Mouse (Mus musculus) hindbrain, embryonic 10.5 days (tissue): Measurements from ENCODE around the gene Olfr1441. TPM values are rescaled to one million over a fixed set of nuclear protein-coding genes. Genes with fewer than 3 reads are reported as not detected.
A peak's percentile ranks its signal among the peaks of the same experiment; 100 is the strongest.

Source experiments
- DNase-seq: peaks from one replicate; pipeline ENCODE4 v3.0.0-alpha.2; 2017; ENCODE audit warnings: low spot score
- H3K27ac ChIP-seq: fragments of 300-500 bp; sonication (generic); 2 replicates; pipeline ENCODE4 v1.5.1; 2016; ENCODE audit warnings: mild to moderate bottlenecking, moderate library complexity
- H3K27me3 ChIP-seq: fragments of 300-500 bp; sonication (generic); 2 replicates; pipeline ENCODE4 v1.6.1; 2016; ENCODE audit warnings: mild to moderate bottlenecking; ENCODE audit not compliant: poor library complexity, insufficient read depth, severe bottlenecking
- H3K36me3 ChIP-seq: fragments of 300-500 bp; sonication (generic); 2 replicates; pipeline ENCODE4 v1.6.1; 2016; ENCODE audit warnings: mild to moderate bottlenecking, moderate library complexity
- H3K4me1 ChIP-seq: fragments of 300-500 bp; sonication (generic); replicated peaks from 2 replicates; pipeline ENCODE4 v1.6.1; 2016; ENCODE audit warnings: mild to moderate bottlenecking
- H3K4me3 ChIP-seq: fragments of 300-500 bp; sonication (generic); 2 replicates; pipeline ENCODE4 v1.5.1; 2016; ENCODE audit warnings: mild to moderate bottlenecking, moderate library complexity
- H3K9me3 ChIP-seq: fragments of 300-500 bp; sonication (generic); 2 replicates; pipeline ENCODE4 v1.6.1; 2016; ENCODE audit warnings: mild to moderate bottlenecking, moderate library complexity
- WGBS: fragments of 180-500 bp; shearing (Covaris S2); methylation state at CpG from one replicate; pipeline ENCODE4 v1.1.7; 2016; 5-methylcytosine and 5-hydroxymethylcytosine counted together
- polyA plus RNA-seq: library from polyadenylated mRNA; unstranded; fragments of >200 nt; fragmentation: Nextera tagmentation; extraction: Ambion mirVana; gene quantifications from 2 replicates; pipeline ENCODE4 v1.2.1, GENCODE M21; 2016

The Olfr1441 gene
- not detected in 2 replicates for polyA plus RNA-seq

GRCm38 (mm10) chr19:12417361-12417760, at the start of gene Olfr1441:
Gene Olfr1441 (plus strand): TSS chr19:12417433.
- DNase-seq: no peak

GRCm38 (mm10) chr19:12373004-12373403, 44.2 kb upstream of the Olfr1441 start:
- Histone ChIP-seq H3K9me3 (no peaks in the 10 kb centered on the region), H3K4me1 (no peaks in the 10 kb centered on the region), H3K27me3 (no peaks in the 10 kb centered on the region), H3K36me3 (no peaks in the 10 kb centered on the region), H3K4me3 (no peak overlapping the region), H3K27ac (no peak overlapping the region)
- no peak for DNase-seq
- 84% methylated on average over 3 of the region's 3 CpGs for WGBS

More at GRCm38 (mm10) chr19:12417361-12417760, at the start of gene Olfr1441:
- Histone ChIP-seq H3K4me3 (no peak within 1 kb of the TSS), H3K4me1 (no peaks in the 10 kb centered on the region), H3K9me3 (no peaks in the 10 kb centered on the region), H3K27ac (no peak within 1 kb of the TSS), H3K27me3 (no peaks in the 10 kb centered on the region), H3K36me3 (no peaks in the 10 kb centered on the region)

- Histone ChIP-seq H3K4me1 (no peaks in the 10 kb centered on the region), H3K9me3 (no peaks in the 10 kb centered on the region), H3K27ac (no peak overlapping the region), H3K4me3 (no peak overlapping the region), H3K27me3 (no peaks in the 10 kb centered on the region), H3K36me3 (no peaks in the 10 kb centered on the region)
- DNase-seq: no peak
- WGBS: 77% methylated on average over 2 of the region's 2 CpGs
These were observed 42.7 kb upstream of the Olfr1441 start for GRCm38 (mm10) chr19:12374465-12375025.

GRCm38 (mm10) chr19:12386979-12387378, 30.3 kb upstream of the Olfr1441 start, which contains the start of gene Olfr1440:
Gene Olfr1440 (plus strand): TSS chr19:12387279.
- H3K27ac ChIP-seq: no peak within 1 kb of the TSS
- no peak within 1 kb of the TSS for H3K4me3 ChIP-seq
- no peaks in the 10 kb centered on the region for H3K4me1 ChIP-seq
- DNase-seq: no peak
- WGBS: 89% methylated on average over 2 of the region's 2 CpGs
- no peaks in the 10 kb centered on the region for H3K27me3 ChIP-seq
- no peaks in the 10 kb centered on the region for H3K9me3 ChIP-seq
- H3K36me3 ChIP-seq: no peaks in the 10 kb centered on the region

- H3K4me1 ChIP-seq: no peaks in the 10 kb centered on the region
- no peaks in the 10 kb centered on the region for H3K36me3 ChIP-seq
- no peaks in the 10 kb centered on the region for H3K9me3 ChIP-seq
These were observed 3.5 kb upstream of the Olfr1441 start for GRCm38 (mm10) chr19:12413737-12414136.

GRCm38 (mm10) chr19:12418312-12418711, 1.1 kb downstream of the Olfr1441 start:
- H3K9me3 ChIP-seq: no peaks in the 10 kb centered on the region
- H3K4me1 ChIP-seq: no peaks in the 10 kb centered on the region
- DNase-seq: no peak
- H3K27ac ChIP-seq: no peak overlapping the region
- H3K27me3 ChIP-seq: no peaks in the 10 kb centered on the region
- WGBS: 89% methylated on average over 3 of the region's 3 CpGs
- no peak overlapping the region for H3K4me3 ChIP-seq
- no peaks in the 10 kb centered on the region for H3K36me3 ChIP-seq

More at GRCm38 (mm10) chr19:12413737-12414136, 3.5 kb upstream of the Olfr1441 start:
- Histone ChIP-seq H3K27me3 (no peaks in the 10 kb centered on the region), H3K27ac (no peak overlapping the region), H3K4me3 (no peak overlapping the region)
- no peak for DNase-seq

- 81% methylated on average over 6 of the region's 6 CpGs for WGBS
- no peaks in the 10 kb centered on the region for H3K9me3 ChIP-seq
- no peak overlapping the region for H3K27ac ChIP-seq
- DNase-seq: no peak
- H3K4me1 ChIP-seq: no peaks in the 10 kb centered on the region
- H3K4me3 ChIP-seq: no peak overlapping the region
- no peaks in the 10 kb centered on the region for H3K27me3 ChIP-seq
- no peaks in the 10 kb centered on the region for H3K36me3 ChIP-seq
These were observed 3.3 kb downstream of the Olfr1441 start for GRCm38 (mm10) chr19:12420555-12420954.

GRCm38 (mm10) chr19:12421680-12422079, 4.4 kb downstream of the Olfr1441 start:
- DNase-seq: no peak
- H3K36me3 ChIP-seq: no peaks in the 10 kb centered on the region
- 71% methylated on average over 1 of the region's 1 CpGs for WGBS
- no peak overlapping the region for H3K27ac ChIP-seq
- H3K9me3 ChIP-seq: no peaks in the 10 kb centered on the region
- no peak overlapping the region for H3K4me3 ChIP-seq
- no peaks in the 10 kb centered on the region for H3K27me3 ChIP-seq
- no peaks in the 10 kb centered on the region for H3K4me1 ChIP-seq

- no peak overlapping the region for H3K27ac ChIP-seq
- WGBS: 94% methylated on average over 5 of the region's 5 CpGs
- H3K27me3 ChIP-seq: no peaks in the 10 kb centered on the region
- no peaks in the 10 kb centered on the region for H3K4me1 ChIP-seq
- no peaks in the 10 kb centered on the region for H3K9me3 ChIP-seq
- H3K4me3 ChIP-seq: no peak overlapping the region
- DNase-seq: no peak
- H3K36me3 ChIP-seq: no peaks in the 10 kb centered on the region
These were observed 9.9 kb downstream of the Olfr1441 start for GRCm38 (mm10) chr19:12427101-12427500.

GRCm38 (mm10) chr19:12427605-12428004, 10.4 kb downstream of the Olfr1441 start, which contains the start of gene Pfpl:
Gene Pfpl (plus strand): TSS chr19:12427905.
- 91% methylated on average over 6 of the region's 6 CpGs for WGBS
- Histone ChIP-seq H3K27ac (no peak within 1 kb of the TSS), H3K36me3 (no peaks in the 10 kb centered on the region), H3K4me3 (no peak within 1 kb of the TSS), H3K4me1 (no peaks in the 10 kb centered on the region), H3K27me3 (no peaks in the 10 kb centered on the region), H3K9me3 (no peaks in the 10 kb centered on the region)
- no peak for DNase-seq

- WGBS: 7% methylated on average over 2 of the region's 2 CpGs
- Histone ChIP-seq H3K36me3 (no peaks in the 10 kb centered on the region), H3K27me3 (no peaks in the 10 kb centered on the region), H3K9me3 (no peaks in the 10 kb centered on the region), H3K4me3 (no peak overlapping the region), H3K4me1 (no peaks in the 10 kb centered on the region), H3K27ac (no peak overlapping the region)
- DNase-seq: peak; percentile 35
These were observed 15.8 kb downstream of the Olfr1441 start for GRCm38 (mm10) chr19:12433033-12433432.

GRCm38 (mm10) chr19:12435011-12435416, 17.8 kb downstream of the Olfr1441 start:
- Histone ChIP-seq H3K4me3 (no peak overlapping the region), H3K9me3 (no peaks in the 10 kb centered on the region), H3K36me3 (no peaks in the 10 kb centered on the region), H3K4me1 (no peaks in the 10 kb centered on the region), H3K27ac (no peak overlapping the region), H3K27me3 (no peaks in the 10 kb centered on the region)
- 87% methylated on average over 4 of the region's 4 CpGs for whole genome bisulfite sequencing
- no peak for DNase-seq

GRCm38 (mm10) chr19:12435750-12436524, 18.7 kb downstream of the Olfr1441 start:
- Histone ChIP-seq H3K27ac (no peak overlapping the region), H3K27me3 (no peaks in the 10 kb centered on the region), H3K4me1 (no peaks in the 10 kb centered on the region), H3K4me3 (no peak overlapping the region), H3K9me3 (no peaks in the 10 kb centered on the region), H3K36me3 (no peaks in the 10 kb centered on the region)
- 88% methylated on average over 4 of the region's 4 CpGs for WGBS
- no peak for DNase-seq
